Mouse (Mus musculus) MEL (cell line): Measurements from ENCODE around the gene Ccdc96. TPM values are rescaled to one million over a fixed set of nuclear protein-coding genes. Genes with fewer than 3 reads are reported as not detected.
A peak's percentile ranks its signal among the peaks of the same experiment; 100 is the strongest.

Source experiments
- DNase-seq: peaks from one replicate; pipeline ENCODE4 v3.0.0; 2011; ENCODE audit warnings: low read depth, low spot score
- H3K27ac ChIP-seq: 2 replicates; pipeline ENCODE4 v1.5.1; 2012; ENCODE audit warnings: low read depth, mild to moderate bottlenecking, control low read depth, low read length, moderate library complexity; ENCODE audit not compliant: control insufficient read depth
- H3K27me3 ChIP-seq, 2 experiments: fragments of 150-350 bp in 1 of 2; sonication (generic) in 1 of 2; 2 replicates each; pipeline ENCODE4 v1.6.1; 2012; ENCODE audit warnings: low read length in 2 of 2, mild to moderate bottlenecking in 2 of 2, improper control_type of control experiment in 1 of 2, moderate library complexity in 1 of 2; ENCODE audit not compliant: insufficient read depth in 2 of 2, control insufficient read depth in 1 of 2
- H3K36me3 ChIP-seq, 2 experiments: 2 replicates each; pipeline ENCODE4 v1.6.1; 2012 to 2014; ENCODE audit warnings: low read length in 2 of 2, improper control_type of control experiment in 1 of 2, inconsistent platforms in 1 of 2, mild to moderate bottlenecking in 1 of 2; ENCODE audit not compliant: insufficient read depth in 2 of 2, control insufficient read depth in 1 of 2
- H3K4me1 ChIP-seq, 2 experiments: fragments of 150-350 bp in 1 of 2; sonication (generic) in 1 of 2; 2 replicates each; pipeline ENCODE4 v1.6.1; 2012; ENCODE audit warnings: low read length in 2 of 2, improper control_type of control experiment in 1 of 2, mild to moderate bottlenecking in 1 of 2; ENCODE audit not compliant: insufficient read depth in 2 of 2, control insufficient read depth in 1 of 2
- H3K4me3 ChIP-seq, 2 experiments: fragments of 150-350 bp in 1 of 2; sonication (generic) in 1 of 2; 2 replicates each; pipeline ENCODE4 v1.5.1; 2012; ENCODE audit warnings: low read depth in 2 of 2, low read length in 2 of 2, mild to moderate bottlenecking in 2 of 2, moderate library complexity in 2 of 2, control low read depth in 1 of 2, improper control_type of control experiment in 1 of 2; ENCODE audit not compliant: control insufficient read depth in 1 of 2, insufficient read depth in 1 of 2
- H3K79me2 ChIP-seq: 2 replicates; pipeline ENCODE4 v1.6.1; 2012; ENCODE audit warnings: mild to moderate bottlenecking, low read length, moderate library complexity; ENCODE audit not compliant: control insufficient read depth, poor library complexity, insufficient read depth
- H3K9ac ChIP-seq: 2 replicates; pipeline ENCODE4 v1.6.1; 2012; ENCODE audit warnings: low read depth, mild to moderate bottlenecking, control low read depth, low read length, moderate library complexity; ENCODE audit not compliant: control insufficient read depth, poor library complexity, severe bottlenecking
- H3K9me3 ChIP-seq: fragments of 150-350 bp; sonication (generic); replicated peaks from 2 replicates; pipeline ENCODE4 v1.6.1; 2012; ENCODE audit warnings: mild to moderate bottlenecking, low read length, improper control_type of control experiment, moderate library complexity; ENCODE audit not compliant: insufficient read depth
- BHLHE40 ChIP-seq: IDR thresholded peaks from 2 replicates; pipeline ENCODE4 v1.6.1; 2012; ENCODE audit warnings: low read depth, mild to moderate bottlenecking, inconsistent platforms, low read length, improper control_type of control experiment, borderline replicate concordance
- CHD1 ChIP-seq: IDR thresholded peaks from 2 replicates; pipeline ENCODE4 v1.6.1; 2012; ENCODE audit warnings: low read depth, mild to moderate bottlenecking, inconsistent platforms, low read length, improper control_type of control experiment
- CHD2 ChIP-seq: IDR thresholded peaks from 2 replicates; pipeline ENCODE4 v1.6.1; 2011; ENCODE audit warnings: low read length, improper control_type of control experiment
- CTCF ChIP-seq, 3 experiments: IDR thresholded peaks in 2 of 3; conservative IDR thresholded peaks in 1 of 3; 2 replicates each; pipeline ENCODE4 v1.5.1; 2011 to 2012; ENCODE audit warnings: low read length in 3 of 3, low read depth in 2 of 3, mild to moderate bottlenecking in 2 of 3, improper control_type of control experiment in 1 of 3, inconsistent platforms in 1 of 3, mixed read lengths in 1 of 3, moderate library complexity in 1 of 3; ENCODE audit not compliant: control insufficient read depth in 1 of 3, insufficient read depth in 1 of 3, poor library complexity in 1 of 3, severe bottlenecking in 1 of 3
- E2F4 ChIP-seq: IDR thresholded peaks from 2 replicates; pipeline ENCODE4 v1.6.1; 2011; ENCODE audit warnings: low read depth, low read length, improper control_type of control experiment, borderline replicate concordance
- ELF1 ChIP-seq: IDR thresholded peaks from 2 replicates; pipeline ENCODE4 v1.6.1; 2014; ENCODE audit warnings: low read depth, mild to moderate bottlenecking, inconsistent platforms, low read length, improper control_type of control experiment, moderate library complexity
- ETS1 ChIP-seq: IDR thresholded peaks from 2 replicates; pipeline ENCODE4 v1.6.1; 2012; ENCODE audit warnings: low read depth, mild to moderate bottlenecking, inconsistent platforms, low read length, improper control_type of control experiment, moderate library complexity
- GABPA ChIP-seq: IDR thresholded peaks from 2 replicates; pipeline ENCODE4 v1.6.1; 2012; ENCODE audit warnings: low read depth, mild to moderate bottlenecking, inconsistent platforms, low read length, improper control_type of control experiment, moderate library complexity
- GATA1 ChIP-seq: IDR thresholded peaks from 2 replicates; pipeline ENCODE4 v1.6.1; 2011; ENCODE audit warnings: low read depth, low read length, improper control_type of control experiment
- HCFC1 ChIP-seq: IDR thresholded peaks from 2 replicates; pipeline ENCODE4 v1.6.1; 2012; ENCODE audit warnings: low read depth, mild to moderate bottlenecking, inconsistent platforms, low read length, improper control_type of control experiment, moderate library complexity
- JUND ChIP-seq: IDR thresholded peaks from 2 replicates; pipeline ENCODE4 v1.6.1; 2011; ENCODE audit warnings: low read depth, mild to moderate bottlenecking, improper control_type of control experiment, low read length
- KAT2A ChIP-seq: conservative IDR thresholded peaks from 2 replicates; pipeline ENCODE4 v1.6.1; 2012; ENCODE audit warnings: low read depth, low read length, improper control_type of control experiment, inconsistent platforms
- MAFK ChIP-seq: IDR thresholded peaks from 2 replicates; pipeline ENCODE4 v1.6.1; 2011; ENCODE audit warnings: low read depth, mild to moderate bottlenecking, low read length, improper control_type of control experiment, borderline replicate concordance
- MAX ChIP-seq: IDR thresholded peaks from 2 replicates; pipeline ENCODE4 v1.6.1; 2011; ENCODE audit warnings: low read length, improper control_type of control experiment
- MAZ ChIP-seq: IDR thresholded peaks from 2 replicates; pipeline ENCODE4 v1.6.1; 2012; ENCODE audit warnings: low read depth, mild to moderate bottlenecking, inconsistent platforms, low read length, improper control_type of control experiment
- MEF2A ChIP-seq: IDR thresholded peaks from 2 replicates; pipeline ENCODE4 v1.6.1; 2014; ENCODE audit warnings: low read depth, mild to moderate bottlenecking, inconsistent platforms, low read length, improper control_type of control experiment; ENCODE audit not compliant: poor library complexity, insufficient replicate concordance, severe bottlenecking; ENCODE audit errors: extremely low read depth
- MXI1 ChIP-seq: IDR thresholded peaks from 2 replicates; pipeline ENCODE4 v1.6.1; 2011; ENCODE audit warnings: mild to moderate bottlenecking, low read depth, low read length, improper control_type of control experiment
- MYB ChIP-seq: IDR thresholded peaks from 2 replicates; pipeline ENCODE4 v1.6.1; 2011; ENCODE audit warnings: mild to moderate bottlenecking, low read depth, low read length, improper control_type of control experiment
- MYC ChIP-seq: IDR thresholded peaks from 2 replicates; pipeline ENCODE4 v1.6.1; 2011; ENCODE audit warnings: low read depth, mild to moderate bottlenecking, low read length, improper control_type of control experiment, moderate library complexity
- NELFE ChIP-seq: IDR thresholded peaks from 2 replicates; pipeline ENCODE4 v1.6.1; 2011; ENCODE audit warnings: low read depth, low read length, improper control_type of control experiment
- NRF1 ChIP-seq: IDR thresholded peaks from 2 replicates; pipeline ENCODE4 v1.6.1; 2014; ENCODE audit warnings: low read depth, mild to moderate bottlenecking, inconsistent platforms, low read length, improper control_type of control experiment, moderate library complexity; ENCODE audit not compliant: poor library complexity, insufficient read depth, severe bottlenecking
- POLR2A ChIP-seq, 2 experiments: IDR thresholded peaks; 2 replicates each; pipeline ENCODE4 v1.6.1; 2011 to 2012; ENCODE audit warnings: low read length in 2 of 2, mild to moderate bottlenecking in 2 of 2, control low read depth in 1 of 2, improper control_type of control experiment in 1 of 2, low read depth in 1 of 2, moderate library complexity in 1 of 2; ENCODE audit not compliant: control insufficient read depth in 1 of 2, insufficient read depth in 1 of 2, poor library complexity in 1 of 2
- POLR2AphosphoS2 ChIP-seq: IDR thresholded peaks from 2 replicates; pipeline ENCODE4 v1.6.1; 2011; ENCODE audit warnings: low read length, improper control_type of control experiment
- POLR2AphosphoS5 ChIP-seq: IDR thresholded peaks from 2 replicates; pipeline ENCODE4 v1.6.1; 2012; ENCODE audit warnings: low read depth, borderline replicate concordance, mild to moderate bottlenecking, inconsistent platforms, low read length, moderate library complexity, mixed read lengths
- RAD21 ChIP-seq: IDR thresholded peaks from 2 replicates; pipeline ENCODE4 v1.6.1; 2011; ENCODE audit warnings: mild to moderate bottlenecking, low read depth, low read length, improper control_type of control experiment
- RCOR1 ChIP-seq: IDR thresholded peaks from 2 replicates; pipeline ENCODE4 v1.6.1; 2012; ENCODE audit warnings: low read depth, mild to moderate bottlenecking, inconsistent platforms, low read length, improper control_type of control experiment
- SIN3A ChIP-seq: IDR thresholded peaks from 2 replicates; pipeline ENCODE4 v1.6.1; 2012; ENCODE audit warnings: low read length, improper control_type of control experiment, inconsistent platforms
- SMC3 ChIP-seq: IDR thresholded peaks from 2 replicates; pipeline ENCODE4 v1.6.1; 2011; ENCODE audit warnings: low read depth, low read length, improper control_type of control experiment
- TAL1 ChIP-seq: IDR thresholded peaks from 2 replicates; pipeline ENCODE4 v1.6.1; 2012; ENCODE audit warnings: mild to moderate bottlenecking, inconsistent platforms, low read length, moderate library complexity, mixed read lengths
- TBP ChIP-seq: IDR thresholded peaks from 2 replicates; pipeline ENCODE4 v1.8.0; 2011; ENCODE audit warnings: low read depth, low read length, improper control_type of control experiment
- TCF12 ChIP-seq: IDR thresholded peaks from 2 replicates; pipeline ENCODE4 v1.6.1; 2014; ENCODE audit warnings: low read depth, mild to moderate bottlenecking, inconsistent platforms, low read length, improper control_type of control experiment, moderate library complexity
- USF1 ChIP-seq: IDR thresholded peaks from 2 replicates; pipeline ENCODE4 v1.6.1; 2014; ENCODE audit warnings: low read depth, mild to moderate bottlenecking, inconsistent platforms, low read length, improper control_type of control experiment, moderate library complexity
- USF2 ChIP-seq, 2 experiments: IDR thresholded peaks; 2 replicates each; pipeline ENCODE4 v1.6.1; 2011 to 2012; ENCODE audit warnings: improper control_type of control experiment in 2 of 2, low read length in 2 of 2, borderline replicate concordance in 1 of 2, inconsistent platforms in 1 of 2, low read depth in 1 of 2, mild to moderate bottlenecking in 1 of 2; ENCODE audit not compliant: insufficient read depth in 1 of 2
- ZC3H11A ChIP-seq: IDR thresholded peaks from 2 replicates; pipeline ENCODE4 v1.6.1; 2012; ENCODE audit warnings: low read depth, mild to moderate bottlenecking, inconsistent platforms, low read length, improper control_type of control experiment
- ZKSCAN1 ChIP-seq: IDR thresholded peaks from 2 replicates; pipeline ENCODE4 v1.6.1; 2012; ENCODE audit warnings: low read depth, mild to moderate bottlenecking, inconsistent platforms, low read length, improper control_type of control experiment, moderate library complexity
- ZMIZ1 ChIP-seq: IDR thresholded peaks from 2 replicates; pipeline ENCODE4 v1.6.1; 2012; ENCODE audit warnings: low read depth, mild to moderate bottlenecking, inconsistent platforms, low read length, improper control_type of control experiment, moderate library complexity
- ZNF384 ChIP-seq: IDR thresholded peaks from 2 replicates; pipeline ENCODE4 v1.6.1; 2012; ENCODE audit warnings: low read depth, mild to moderate bottlenecking, inconsistent platforms, low read length, improper control_type of control experiment
- polyA plus RNA-seq, 2 experiments: library from polyadenylated mRNA; stranded (reverse) in 1 of 2; unstranded in 1 of 2; fragments of >175 nt in 1 of 2; fragments of >200 nt in 1 of 2; gene quantifications; 2 replicates each; pipeline versions ENCODE4 v1.2.1 to v1.2.4; 2012; ENCODE audit warnings: low replicate concordance in 2 of 2, low read depth in 1 of 2; ENCODE audit not compliant: insufficient read length in 2 of 2, insufficient read depth in 1 of 2, missing spikeins in 1 of 2
- total RNA-seq: library from RNA; depleted of rRNA; stranded (reverse); fragments of 300-350 nt; gene quantifications from 2 replicates; pipeline ENCODE4 v1.2.3, GENCODE M21; 2012

Gene Ccdc96
- total and polyA plus RNA-seq, 3 experiments, result 0.31 to 0.64 TPM; not detected in 1

- Histone ChIP-seq H3K36me3 (peaks cover 0 to 28% of the 10 kb centered on the region in 2 experiments; a peak in 2 of 4 replicates), H3K9ac (peak overlapping the region; percentile 68), H3K9me3 (no peaks in the 10 kb centered on the region), H3K79me2 (peaks cover 6% of the 10 kb centered on the region), H3K4me3 (peak overlapping the region; percentile 72 to 84), H3K4me1 (peaks cover 21 to 29% of the 10 kb centered on the region in 2 experiments), H3K27me3 (no peaks in the 10 kb centered on the region), H3K27ac (no peak overlapping the region)
- DNase-seq, result peak; percentile 94
- no peak for TF ChIP-seq KAT2A
- peak; percentile 37; the same call in 1 of the 2 replicates for TF ChIP-seq TCF12
- TF ChIP-seq ZKSCAN1, result no peak
- peak; percentile 69 for TF ChIP-seq ELF1
- TF ChIP-seq USF1, result 0 out of 2 replicates have a peak, but pooled peaks have one; percentile 7
- no peak for TF ChIP-seq POLR2AphosphoS2
- no peak for TF ChIP-seq ZNF384
- no peak for TF ChIP-seq RCOR1
- TF ChIP-seq SIN3A, result peak; percentile 95
- no peak for TF ChIP-seq JUND
- TF ChIP-seq MEF2A, result no peak
- no peak for TF ChIP-seq USF2 (IDR thresholded peaks at IDR 0.05; ENCODE audit: borderline replicate concordance in 1 of 2, insufficient read depth in 1 of 2, low read depth in 1 of 2, low read length in 2 of 2)
- TF ChIP-seq MYB, result no peak
- TF ChIP-seq POLR2AphosphoS5, result no peak
- TF ChIP-seq POLR2A (IDR thresholded peaks at IDR 0.05; ENCODE audit: control insufficient read depth in 1 of 2, insufficient read depth in 1 of 2, low read depth in 1 of 2, low read length in 2 of 2, poor library complexity in 1 of 2), result peak; percentile 68 to 70
- TF ChIP-seq HCFC1, result peak; percentile 85
- TF ChIP-seq NELFE, result peak; percentile 45; the same call in 1 of the 2 replicates
- no peak for TF ChIP-seq GABPA
- no peak for TF ChIP-seq GATA1
- no peak for TF ChIP-seq ZMIZ1
- TF ChIP-seq RAD21, result no peak
- TF ChIP-seq MAZ, result peak; percentile 59; the same call in 1 of the 2 replicates
- no peak for TF ChIP-seq MAFK
- no peak for TF ChIP-seq TBP
- TF ChIP-seq ETS1, result no peak
- no peak for TF ChIP-seq CTCF (IDR thresholded peaks at IDR 0.05 in 2 of 3, conservative IDR thresholded peaks at IDR 0.05 in 1 of 3; ENCODE audit: control insufficient read depth in 1 of 3, insufficient read depth in 1 of 3, low read depth in 2 of 3, low read length in 3 of 3, poor library complexity in 1 of 3, severe bottlenecking in 1 of 3)
- no peak for TF ChIP-seq BHLHE40
- TF ChIP-seq NRF1, result no peak
- TF ChIP-seq MAX, result no peak
- no peak for TF ChIP-seq ZC3H11A
- no peak for TF ChIP-seq CHD1
- no peak for TF ChIP-seq SMC3
- no peak for TF ChIP-seq CHD2
- TF ChIP-seq MXI1, result peak; percentile 89
- no peak for TF ChIP-seq E2F4
- TF ChIP-seq TAL1, result no peak
- TF ChIP-seq MYC, result no peak
Observed at GRCm38 (mm10) chr5:36530129-36530751, 45.9 kb downstream of the Ccdc96 start.
